8 mouse cellular contexts compared by ENCODE assay signal in genomic region chr10:121781159-121781558, GRCm38 (mm10). TPM values are rescaled to one million over a fixed set of nuclear protein-coding genes. Genes with fewer than 3 reads are reported as not detected.
A peak's percentile ranks its signal among the peaks of the same experiment; 100 is the strongest.
DNase-seq lines count a peak whose midpoint lies in the region; ATAC-seq lines count a peak whose summit lies in the region.

No protein-coding gene starts in this region.

- no peak overlapping the region for H3K27ac ChIP-seq in forebrain, embryonic 13.5 days
- no peak overlapping the region for H3K27ac ChIP-seq in forebrain, embryonic 16.5 days (ENCODE audit: low read length)

- H3K36me3 ChIP-seq in forebrain, embryonic 13.5 days (ENCODE audit: poor library complexity, severe bottlenecking) = peaks cover 35% of the 10 kb centered on the region
- peaks cover 26% of the 10 kb centered on the region for H3K36me3 ChIP-seq in forebrain, embryonic 16.5 days (ENCODE audit: control insufficient read depth, insufficient read depth)

- H3K9me3 ChIP-seq in forebrain, embryonic 13.5 days (replicated peaks) = peaks cover 6% of the 10 kb centered on the region; the same call in 1 of the 2 replicates
- peaks cover 7% of the 10 kb centered on the region; the same call in 1 of the 2 replicates for H3K9me3 ChIP-seq in forebrain, embryonic 16.5 days (ENCODE audit: control insufficient read depth, low read length)

- H3K9ac ChIP-seq in forebrain, embryonic 13.5 days = no peak overlapping the region
- no peak overlapping the region for H3K9ac ChIP-seq in forebrain, embryonic 16.5 days (replicated peaks; ENCODE audit: low read depth, low read length)

- no peaks in the 10 kb centered on the region for H3K27me3 ChIP-seq in forebrain, embryonic 13.5 days
- no peaks in the 10 kb centered on the region for H3K27me3 ChIP-seq in forebrain, embryonic 16.5 days (replicated peaks; ENCODE audit: control insufficient read depth, insufficient read depth, low read length)

- 50% methylated on average over 14 of the region's 14 CpGs for WGBS in forebrain, embryonic 13.5 days
- 52% methylated on average over 14 of the region's 14 CpGs for WGBS in forebrain, embryonic 16.5 days

- H3K4me2 ChIP-seq in forebrain, embryonic 13.5 days = no peak overlapping the region
- no peak overlapping the region for H3K4me2 ChIP-seq in forebrain, embryonic 16.5 days (ENCODE audit: low read length)

- no peaks in the 10 kb centered on the region for H3K4me1 ChIP-seq in forebrain, embryonic 13.5 days
- no peaks in the 10 kb centered on the region for H3K4me1 ChIP-seq in forebrain, embryonic 16.5 days (replicated peaks; ENCODE audit: control insufficient read depth, insufficient read depth, low read length)

- 0 out of 2 replicates have a peak, but pooled peaks have one; percentile 13 for ATAC-seq in forebrain, embryonic 13.5 days
- no peak; the same call in 1 of the 2 replicates for ATAC-seq in forebrain, embryonic 16.5 days

- peak; percentile 37 for DNase-seq in CD4-positive, CD25-positive, alpha-beta regulatory T cell, adult 2 months (ENCODE audit: low read depth, low spot score)
- DNase-seq in heart, postnatal 4 days = peak; percentile 34
- peak; percentile 45 to 47 for DNase-seq in lung, postnatal 4 days
- no peak for DNase-seq in cerebellum, adult 8-10 months
- no peak for DNase-seq in frontal cortex, postnatal 25 days (ENCODE audit: low spot score in 2 of 2)
- DNase-seq in gastrocnemius, adult 18-20 months (ENCODE audit: low spot score) = no peak

- no peak overlapping the region for H3K4me3 ChIP-seq in forebrain, embryonic 13.5 days
- no peak overlapping the region for H3K4me3 ChIP-seq in forebrain, embryonic 16.5 days (replicated peaks; ENCODE audit: low read length)

RNA-seq across cellular contexts. Expression of gene BC048403, which starts 41.4 kb away (rescaled TPM):
- 1.7 and 2.3 TPM in 2 replicates for polyA plus RNA-seq in forebrain, embryonic 13.5 days (2015; fragmentation: Nextera tagmentation; extraction: Ambion mirVana)
- 3.3 TPM in 2 replicates for polyA plus RNA-seq in forebrain, embryonic 16.5 days (2015; fragmentation: Nextera tagmentation; extraction: Ambion mirVana)
- 1 to 10 TPM; 2.7 to 2.9 TPM for total RNA-seq in heart, postnatal 4 days (2021)
- 1 to 10 TPM; 1.4 to 1.8 TPM for total RNA-seq in gastrocnemius, adult 18-20 months (2021)

Comparison
In these comparisons a context has a peak if more than half of its experiments do, and no peak if none do; other contexts are left out.
1. DNase-seq: peak in CD4-positive, CD25-positive, alpha-beta regulatory T cell, adult 2 months (single experiment), heart, postnatal 4 days (single experiment) and lung, postnatal 4 days (2 of 2); none in cerebellum, adult 8-10 months (single experiment), frontal cortex, postnatal 25 days (0 of 2) and gastrocnemius, adult 18-20 months (single experiment).